Mouse (Mus musculus) heart, embryonic 11.5 days (tissue): ENCODE measurements around the gene Rps16. TPM values are rescaled to one million over a fixed set of nuclear protein-coding genes. Genes with fewer than 3 reads are reported as not detected.

Source experiments
- ATAC-seq: fragments of 200-750 bp; cut with Nextera tagmentation; replicated peaks from 2 replicates; pipeline ENCODE4 v1.8.0; 2017; ENCODE audit warnings: moderate library complexity; ENCODE audit not compliant: insufficient number of reproducible peaks, low FRiP score, low TSS enrichment
- H3K27ac ChIP-seq: fragments of 300-500 bp; sonication (generic); 2 replicates; pipeline ENCODE4 v1.5.1; 2014; ENCODE audit warnings: mild to moderate bottlenecking, low read depth, low read length
- H3K27me3 ChIP-seq: fragments of 300-500 bp; sonication (generic); 2 replicates; pipeline ENCODE4 v1.6.1; 2014; ENCODE audit warnings: mild to moderate bottlenecking, low read length, mixed read lengths; ENCODE audit not compliant: control insufficient read depth, insufficient read depth
- H3K36me3 ChIP-seq: fragments of 300-500 bp; sonication (generic); 2 replicates; pipeline ENCODE4 v1.6.1; 2014; ENCODE audit warnings: mild to moderate bottlenecking, low read length, moderate library complexity, mixed read lengths; ENCODE audit not compliant: control insufficient read depth, insufficient read depth
- H3K4me1 ChIP-seq: fragments of 300-500 bp; sonication (generic); 2 replicates; pipeline ENCODE4 v1.6.1; 2014; ENCODE audit warnings: low read length; ENCODE audit not compliant: control insufficient read depth, insufficient read depth
- H3K4me2 ChIP-seq: fragments of 300-500 bp; sonication (generic); 2 replicates; pipeline ENCODE4 v1.6.1; 2014; ENCODE audit warnings: mild to moderate bottlenecking, moderate library complexity
- H3K4me3 ChIP-seq: fragments of 300-500 bp; sonication (generic); 2 replicates; pipeline ENCODE4 v1.5.1; 2014; ENCODE audit warnings: low read depth, low read length
- H3K9ac ChIP-seq: fragments of 300-500 bp; sonication (generic); 2 replicates; pipeline ENCODE4 v1.6.1; 2014; ENCODE audit warnings: mild to moderate bottlenecking, low read depth, low read length, moderate library complexity
- H3K9me3 ChIP-seq: fragments of 300-500 bp; sonication (generic); replicated peaks from 2 replicates; pipeline ENCODE4 v1.6.1; 2016; ENCODE audit warnings: low read length; ENCODE audit not compliant: control insufficient read depth
- WGBS: fragments of 180-500 bp; shearing (Covaris S2); extraction: QIAGEN DNeasy Blood & Tissue Kit; methylation state at CpG from one replicate; pipeline ENCODE4 v1.1.7; 2014; ENCODE audit not compliant: insufficient replicate concordance; 5-methylcytosine and 5-hydroxymethylcytosine counted together
- polyA plus RNA-seq: library from polyadenylated mRNA; unstranded; fragments of >200 nt; fragmentation: Nextera tagmentation; extraction: Ambion mirVana; gene quantifications from 2 replicates; pipeline ENCODE4 v1.2.1, GENCODE M21; 2014

Rps16 gene
- polyA plus RNA-seq, 1 experiment from 2014 or later: 792 TPM

- Histone ChIP-seq H3K4me3 (peak within 1 kb of the TSS; percentile 78), H3K27me3 (no peaks in the 10 kb centered on the region), H3K4me1 (peaks cover 63% of the 10 kb centered on the region), H3K4me2 (peak within 1 kb of the TSS; percentile 96), H3K36me3 (no peaks in the 10 kb centered on the region), H3K27ac (peak within 1 kb of the TSS; percentile 98), H3K9ac (peak within 1 kb of the TSS; percentile 89), H3K9me3 (no peaks in the 10 kb centered on the region)
- 43% methylated on average over 17 of the region's 17 CpGs for WGBS
- ATAC-seq: no peak
Observed at GRCm38 (mm10) chr7:28380237-28381016, 30.0 kb downstream of the Rps16 start, which contains the start of gene Zfp36. Gene Zfp36 (minus strand): TSS chr7:28380253.

- Histone ChIP-seq H3K27me3 (no peaks in the 10 kb centered on the region), H3K36me3 (no peaks in the 10 kb centered on the region), H3K9me3 (no peaks in the 10 kb centered on the region), H3K9ac (peak overlapping the region; percentile 73), H3K4me2 (peak overlapping the region; percentile 67), H3K4me1 (peaks cover 58% of the 10 kb centered on the region), H3K4me3 (peak overlapping the region; percentile 35), H3K27ac (peak overlapping the region; percentile 98)
- ATAC-seq: peak; percentile 43; the same call in 1 of the 2 replicates
- 4% methylated on average over 30 of the region's 30 CpGs for WGBS
Observed at GRCm38 (mm10) chr7:28381017-28381790, 30.8 kb downstream of the Rps16 start.

GRCm38 (mm10) chr7:28381938-28382337, 31.5 kb downstream of the Rps16 start:
- H3K27ac ChIP-seq: peak overlapping the region; percentile 98
- peak overlapping the region; percentile 73 for H3K9ac ChIP-seq
- peak; percentile 58 for ATAC-seq
- H3K4me1 ChIP-seq: peaks cover 52% of the 10 kb centered on the region
- H3K4me2 ChIP-seq: peak overlapping the region; percentile 67
- no peaks in the 10 kb centered on the region for H3K27me3 ChIP-seq
- no peaks in the 10 kb centered on the region for H3K36me3 ChIP-seq
- peak overlapping the region; percentile 35 for H3K4me3 ChIP-seq
- H3K9me3 ChIP-seq: no peaks in the 10 kb centered on the region
- 3% methylated on average over 20 of the region's 20 CpGs for WGBS

GRCm38 (mm10) chr7:28382347-28382951, 32.0 kb downstream of the Rps16 start:
- peak overlapping the region; percentile 98 for H3K27ac ChIP-seq
- peaks cover 47% of the 10 kb centered on the region for H3K4me1 ChIP-seq
- WGBS: 44% methylated on average over 12 of the region's 12 CpGs
- H3K4me3 ChIP-seq: peak overlapping the region; percentile 35; the same call in 1 of the 2 replicates
- H3K36me3 ChIP-seq: no peaks in the 10 kb centered on the region
- H3K27me3 ChIP-seq: no peaks in the 10 kb centered on the region
- peak overlapping the region; percentile 67 for H3K4me2 ChIP-seq
- ATAC-seq: no peak; the same call in 1 of the 2 replicates
- H3K9ac ChIP-seq: peak overlapping the region; percentile 52
- H3K9me3 ChIP-seq: no peaks in the 10 kb centered on the region

- Histone ChIP-seq H3K9ac (peak overlapping the region; percentile 16; the same call in 1 of the 2 replicates), H3K36me3 (no peaks in the 10 kb centered on the region), H3K27me3 (no peaks in the 10 kb centered on the region), H3K4me2 (peak overlapping the region; percentile 67), H3K9me3 (no peaks in the 10 kb centered on the region), H3K4me1 (peaks cover 42% of the 10 kb centered on the region), H3K4me3 (0 out of 2 replicates have a peak overlapping the region, but pooled peaks have one; percentile 0), H3K27ac (peak overlapping the region; percentile 98)
- WGBS: 14% methylated on average over 11 of the region's 11 CpGs
- ATAC-seq: no peak
Observed at GRCm38 (mm10) chr7:28382981-28383396, 32.5 kb downstream of the Rps16 start.

- Histone ChIP-seq H3K9me3 (no peaks in the 10 kb centered on the region), H3K36me3 (no peaks in the 10 kb centered on the region; the same call in 1 of the 2 replicates), H3K4me1 (peaks cover 38% of the 10 kb centered on the region), H3K9ac (no peak overlapping the region), H3K4me3 (no peak overlapping the region), H3K27me3 (no peaks in the 10 kb centered on the region), H3K27ac (peak overlapping the region; percentile 98), H3K4me2 (no peak overlapping the region; the same call in 1 of the 2 replicates)
- 69% methylated on average over 4 of the region's 4 CpGs for WGBS
- no peak for ATAC-seq
Observed at GRCm38 (mm10) chr7:28383606-28384005, 33.2 kb downstream of the Rps16 start.

GRCm38 (mm10) chr7:28384162-28384561, 33.7 kb downstream of the Rps16 start:
- Histone ChIP-seq H3K27ac (no peak overlapping the region), H3K9ac (no peak overlapping the region), H3K9me3 (no peaks in the 10 kb centered on the region), H3K4me1 (peaks cover 38% of the 10 kb centered on the region), H3K4me2 (no peak overlapping the region), H3K27me3 (no peaks in the 10 kb centered on the region), H3K4me3 (no peak overlapping the region), H3K36me3 (peaks cover 5% of the 10 kb centered on the region)
- 82% methylated on average over 6 of the region's 6 CpGs for WGBS
- ATAC-seq: no peak

- Histone ChIP-seq H3K4me3 (no peak overlapping the region), H3K36me3 (peaks cover 11% of the 10 kb centered on the region), H3K4me1 (peaks cover 30% of the 10 kb centered on the region), H3K9me3 (no peaks in the 10 kb centered on the region), H3K9ac (no peak overlapping the region), H3K27ac (no peak overlapping the region), H3K27me3 (no peaks in the 10 kb centered on the region), H3K4me2 (no peak overlapping the region)
- WGBS: 89% methylated on average over 9 of the region's 9 CpGs
- ATAC-seq: no peak
Observed at GRCm38 (mm10) chr7:28385196-28385595, 34.7 kb downstream of the Rps16 start.
